Mouse (Mus musculus) left cerebral cortex, adult 9 months (tissue): ENCODE results near the gene Cfap97d1.

Experiments
- DNase-seq, 2 experiments: peaks; one replicate each; pipeline ENCODE4 v3.0.0; 2022; ENCODE audit warnings: low spot score in 2 of 2

The Cfap97d1 gene

GRCm38 (mm10) chr11:101984054-101985025, at the start of gene Cfap97d1:
Cfap97d1 (plus strand) TSS chr11:101984279.
- peak; percentile 88 to 96 for DNase-seq

GRCm38 (mm10) chr11:101935743-101936142, 48.3 kb upstream of the Cfap97d1 start:
- no peak for DNase-seq

- DNase-seq = no peak
These were observed 47.7 kb upstream of the Cfap97d1 start for GRCm38 (mm10) chr11:101936421-101936820.

- DNase-seq = no peak
These were observed 47.0 kb upstream of the Cfap97d1 start for GRCm38 (mm10) chr11:101937108-101937507.

- no peak for DNase-seq
These were observed 41.0 kb upstream of the Cfap97d1 start for GRCm38 (mm10) chr11:101943055-101943454.

GRCm38 (mm10) chr11:101946525-101946924, 37.6 kb upstream of the Cfap97d1 start:
- no peak for DNase-seq

GRCm38 (mm10) chr11:101950021-101950420, 34.1 kb upstream of the Cfap97d1 start:
- DNase-seq = no peak

GRCm38 (mm10) chr11:101952541-101953341, 31.3 kb upstream of the Cfap97d1 start:
- no peak for DNase-seq

- DNase-seq = no peak
These were observed 30.6 kb upstream of the Cfap97d1 start for GRCm38 (mm10) chr11:101953441-101953840.

- no peak for DNase-seq
These were observed 26.6 kb upstream of the Cfap97d1 start for GRCm38 (mm10) chr11:101957476-101957875.

GRCm38 (mm10) chr11:101963043-101963442, 21.0 kb upstream of the Cfap97d1 start:
- DNase-seq = no peak

- DNase-seq = no peak
These were observed 20.4 kb upstream of the Cfap97d1 start for GRCm38 (mm10) chr11:101963473-101964291.

GRCm38 (mm10) chr11:101964647-101965046, 19.4 kb upstream of the Cfap97d1 start:
- no peak for DNase-seq

GRCm38 (mm10) chr11:101965553-101965952, 18.5 kb upstream of the Cfap97d1 start:
- DNase-seq = no peak

- no peak for DNase-seq
These were observed 17.0 kb upstream of the Cfap97d1 start, which contains the start of gene Sost for GRCm38 (mm10) chr11:101966965-101967614. Sost (minus strand) TSS chr11:101967015.

- DNase-seq = no peak
These were observed 15.8 kb upstream of the Cfap97d1 start for GRCm38 (mm10) chr11:101968311-101968710.

GRCm38 (mm10) chr11:101968791-101969190, 15.3 kb upstream of the Cfap97d1 start:
- DNase-seq = peak in 1 of 2 experiments; percentile 90

GRCm38 (mm10) chr11:101969835-101970234, 14.2 kb upstream of the Cfap97d1 start:
- DNase-seq = no peak

GRCm38 (mm10) chr11:101971410-101971809, 12.7 kb upstream of the Cfap97d1 start:
- DNase-seq = no peak

GRCm38 (mm10) chr11:101972097-101972496, 12.0 kb upstream of the Cfap97d1 start:
- no peak for DNase-seq

- DNase-seq = no peak
These were observed 11.4 kb upstream of the Cfap97d1 start for GRCm38 (mm10) chr11:101972651-101973050.
